Mouse (Mus musculus) megakaryocyte, embryonic 14.5 days (primary cell): ENCODE results near the gene Gm3233.
"Not testable (repeated sequence)": the region's sequence is repeated elsewhere in the genome, so short reads cannot be mapped to it uniquely, and the experiment has no call there.

Experiments used
- FLI1 ChIP-seq: IDR thresholded peaks from 2 replicates; pipeline ENCODE4 v1.6.1; 2012; ENCODE audit warnings: low read length, inconsistent platforms, mixed read lengths
- GATA1 ChIP-seq: IDR thresholded peaks from 3 replicates; pipeline ENCODE4 v1.6.1; 2012; ENCODE audit warnings: mixed read lengths, low read length, inconsistent platforms, borderline replicate concordance

DNA sequence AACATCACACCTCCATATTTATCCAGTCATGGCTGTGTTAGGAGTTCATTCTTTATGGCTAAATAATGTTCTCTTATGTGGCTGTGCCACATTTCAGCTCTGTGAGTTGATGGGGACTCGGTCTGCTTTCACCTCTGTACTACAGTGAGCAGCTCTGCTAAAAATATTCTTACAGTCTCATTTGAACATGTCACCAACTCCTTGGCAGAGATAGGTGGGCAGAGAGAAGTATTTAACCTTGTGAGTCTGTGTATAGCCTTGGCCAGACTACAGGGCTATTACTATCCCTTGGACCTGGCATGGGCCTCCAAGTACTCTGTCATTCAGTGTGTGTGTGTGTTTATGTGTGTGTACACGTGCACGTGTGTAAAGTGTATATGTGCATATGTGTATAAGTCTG, 12.7 kb upstream of the Gm3233 start:
- not testable (repeated sequence) for TF ChIP-seq GATA1, FLI1
